Mouse (Mus musculus): Measurements from ENCODE around the gene Tie1. TPM values are rescaled to one million over a fixed set of nuclear protein-coding genes. Genes with fewer than 3 reads are reported as not detected.

The Tie1 gene
- 13.6 and 14.5 TPM in 2 replicates for polyA plus RNA-seq (2014; fragmentation: Nextera tagmentation; extraction: Ambion mirVana)

- DNase-seq (ENCODE audit: low spot score) (no peak), ATAC-seq (replicated peaks; ENCODE audit: low FRiP score) (0 out of 2 replicates have a peak, but pooled peaks have one; percentile 21)
- Histone ChIP-seq H3K27ac (ENCODE audit: low read depth, low read length) (no peak within 1 kb of the TSS), H3K9ac (ENCODE audit: low read length) (no peak within 1 kb of the TSS), H3K27me3 (ENCODE audit: control insufficient read depth, insufficient read depth, low read length) (no peaks in the 10 kb centered on the region), H3K36me3 (ENCODE audit: control insufficient read depth, insufficient read depth, low read length) (no peaks in the 10 kb centered on the region), H3K4me3 (ENCODE audit: low read depth, low read length) (no peak within 1 kb of the TSS), H3K4me2 (ENCODE audit: low read depth, low read length, severe bottlenecking) (no peak within 1 kb of the TSS), H3K9me3 (ENCODE audit: control insufficient read depth, low read length) (no peaks in the 10 kb centered on the region), H3K4me1 (replicated peaks; ENCODE audit: control insufficient read depth, insufficient read depth, low read length) (no peaks in the 10 kb centered on the region)
- 85% methylated on average over 8 of the region's 8 CpGs for WGBS
Measured at GRCm38 (mm10) chr4:118489717-118490132, at the start of gene Tie1. Tie1 (minus strand) TSS chr4:118490061.

GRCm38 (mm10) chr4:118537801-118538200 lies 47.9 kb upstream of the Tie1 start:
- no peaks in the 10 kb centered on the region for H3K4me1 ChIP-seq (replicated peaks; ENCODE audit: control insufficient read depth, insufficient read depth, low read length)
- ATAC-seq (replicated peaks; ENCODE audit: low FRiP score) (no peak), DNase-seq (ENCODE audit: low spot score) (no peak)
- no peaks in the 10 kb centered on the region for H3K9me3 ChIP-seq (ENCODE audit: control insufficient read depth, low read length)
- no peaks in the 10 kb centered on the region for H3K36me3 ChIP-seq (ENCODE audit: control insufficient read depth, insufficient read depth, low read length)
- H3K27me3 ChIP-seq (ENCODE audit: control insufficient read depth, insufficient read depth, low read length) = peaks cover 2% of the 10 kb centered on the region
- no peak overlapping the region for H3K9ac ChIP-seq (ENCODE audit: low read length)
- no peak overlapping the region for H3K4me3 ChIP-seq (ENCODE audit: low read depth, low read length)
- H3K27ac ChIP-seq (ENCODE audit: low read depth, low read length) = no peak overlapping the region
- no peak overlapping the region for H3K4me2 ChIP-seq (ENCODE audit: low read depth, low read length, severe bottlenecking)
- 46% methylated on average over 6 of the region's 6 CpGs for WGBS

DNA sequence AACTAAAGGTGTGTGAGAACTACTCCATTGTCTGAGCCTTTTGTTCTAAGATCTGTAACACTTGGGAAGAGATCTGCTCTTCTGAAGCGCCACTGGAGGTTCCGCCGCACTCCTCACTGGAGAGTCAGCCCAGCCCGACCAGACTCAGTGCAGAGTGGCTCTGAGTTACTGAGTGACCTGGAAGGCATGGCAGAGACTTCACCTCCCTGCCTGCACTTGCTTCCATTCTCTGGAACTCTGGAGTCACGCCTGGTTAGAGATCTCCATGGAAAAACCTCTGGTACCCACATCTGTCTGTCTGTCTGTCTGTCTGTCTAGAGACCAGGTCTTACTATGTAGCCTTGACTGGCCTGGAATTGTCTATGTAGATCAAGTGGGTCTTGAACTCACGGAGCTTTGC lies 45.7 kb upstream of the Tie1 start:
- no peak overlapping the region for H3K4me3 ChIP-seq (ENCODE audit: low read depth, low read length)
- H3K4me1 ChIP-seq (replicated peaks; ENCODE audit: control insufficient read depth, insufficient read depth, low read length) = no peaks in the 10 kb centered on the region; the same call in 1 of the 2 replicates
- no peak overlapping the region for H3K27ac ChIP-seq (ENCODE audit: low read depth, low read length)
- no peaks in the 10 kb centered on the region for H3K27me3 ChIP-seq (ENCODE audit: control insufficient read depth, insufficient read depth, low read length)
- no peaks in the 10 kb centered on the region for H3K36me3 ChIP-seq (ENCODE audit: control insufficient read depth, insufficient read depth, low read length)
- no peaks in the 10 kb centered on the region for H3K9me3 ChIP-seq (ENCODE audit: control insufficient read depth, low read length)
- no peak for DNase-seq (ENCODE audit: low spot score)
- H3K4me2 ChIP-seq (ENCODE audit: low read depth, low read length, severe bottlenecking) = no peak overlapping the region
- no peak overlapping the region for H3K9ac ChIP-seq (ENCODE audit: low read length)
- WGBS = 80% methylated on average over 6 of the region's 6 CpGs
- no peak for ATAC-seq (replicated peaks; ENCODE audit: low FRiP score)

GRCm38 (mm10) chr4:118533605-118534004 lies 43.7 kb upstream of the Tie1 start:
- 84% methylated on average over 7 of the region's 7 CpGs for WGBS
- no peak for ATAC-seq (replicated peaks; ENCODE audit: low FRiP score)
- DNase-seq (ENCODE audit: low spot score) = no peak

GRCm38 (mm10) chr4:118533156-118533555 lies 43.3 kb upstream of the Tie1 start:
- ATAC-seq (replicated peaks; ENCODE audit: low FRiP score) = no peak
- Histone ChIP-seq H3K36me3 (ENCODE audit: control insufficient read depth, insufficient read depth, low read length) (no peaks in the 10 kb centered on the region), H3K4me2 (ENCODE audit: low read depth, low read length, severe bottlenecking) (no peak overlapping the region), H3K4me1 (replicated peaks; ENCODE audit: control insufficient read depth, insufficient read depth, low read length) (no peaks in the 10 kb centered on the region; the same call in 1 of the 2 replicates), H3K27ac (ENCODE audit: low read depth, low read length) (no peak overlapping the region), H3K9me3 (ENCODE audit: control insufficient read depth, low read length) (no peaks in the 10 kb centered on the region), H3K4me3 (ENCODE audit: low read depth, low read length) (no peak overlapping the region), H3K27me3 (ENCODE audit: control insufficient read depth, insufficient read depth, low read length) (no peaks in the 10 kb centered on the region), H3K9ac (ENCODE audit: low read length) (no peak overlapping the region)
- 71% methylated on average over 3 of the region's 4 CpGs for WGBS
- no peak for DNase-seq (ENCODE audit: low spot score)

More at GRCm38 (mm10) chr4:118533605-118534004, 43.7 kb upstream of the Tie1 start:
- no peak overlapping the region for H3K4me3 ChIP-seq (ENCODE audit: low read depth, low read length)
- no peaks in the 10 kb centered on the region; the same call in 1 of the 2 replicates for H3K4me1 ChIP-seq (replicated peaks; ENCODE audit: control insufficient read depth, insufficient read depth, low read length)
- no peak overlapping the region for H3K9ac ChIP-seq (ENCODE audit: low read length)
- no peak overlapping the region for H3K4me2 ChIP-seq (ENCODE audit: low read depth, low read length, severe bottlenecking)
- H3K9me3 ChIP-seq (ENCODE audit: control insufficient read depth, low read length) = no peaks in the 10 kb centered on the region
- no peak overlapping the region for H3K27ac ChIP-seq (ENCODE audit: low read depth, low read length)
- no peaks in the 10 kb centered on the region for H3K27me3 ChIP-seq (ENCODE audit: control insufficient read depth, insufficient read depth, low read length)
- no peaks in the 10 kb centered on the region for H3K36me3 ChIP-seq (ENCODE audit: control insufficient read depth, insufficient read depth, low read length)

DNA sequence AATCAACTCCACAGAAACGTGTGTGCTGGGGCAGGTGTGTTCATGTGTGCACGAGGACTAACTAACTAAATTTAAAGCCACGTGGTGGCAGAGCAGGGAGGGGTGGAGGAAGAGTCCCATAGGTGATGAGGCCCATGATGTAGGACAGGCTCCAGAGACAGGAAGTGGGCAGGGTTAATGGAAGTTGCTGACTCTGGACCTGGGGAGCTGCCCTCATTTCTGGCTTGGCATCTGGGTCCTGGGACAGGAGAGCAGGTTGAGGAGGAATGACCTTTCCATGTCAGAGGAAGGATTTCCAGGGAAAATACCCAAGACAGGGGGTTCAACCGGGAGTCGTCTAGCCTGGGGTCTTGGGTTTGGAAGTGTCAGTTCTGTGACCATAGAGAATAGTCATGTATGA lies 42.8 kb upstream of the Tie1 start:
- WGBS = 81% methylated on average over 5 of the region's 5 CpGs
- no peaks in the 10 kb centered on the region for H3K27me3 ChIP-seq (ENCODE audit: control insufficient read depth, insufficient read depth, low read length)
- no peaks in the 10 kb centered on the region for H3K9me3 ChIP-seq (ENCODE audit: control insufficient read depth, low read length)
- no peak overlapping the region for H3K27ac ChIP-seq (ENCODE audit: low read depth, low read length)
- DNase-seq (ENCODE audit: low spot score) = no peak
- no peak overlapping the region for H3K4me3 ChIP-seq (ENCODE audit: low read depth, low read length)
- no peak overlapping the region for H3K9ac ChIP-seq (ENCODE audit: low read length)
- no peak overlapping the region for H3K4me2 ChIP-seq (ENCODE audit: low read depth, low read length, severe bottlenecking)
- H3K4me1 ChIP-seq (replicated peaks; ENCODE audit: control insufficient read depth, insufficient read depth, low read length) = no peaks in the 10 kb centered on the region; the same call in 1 of the 2 replicates
- no peak for ATAC-seq (replicated peaks; ENCODE audit: low FRiP score)
- H3K36me3 ChIP-seq (ENCODE audit: control insufficient read depth, insufficient read depth, low read length) = no peaks in the 10 kb centered on the region

DNA sequence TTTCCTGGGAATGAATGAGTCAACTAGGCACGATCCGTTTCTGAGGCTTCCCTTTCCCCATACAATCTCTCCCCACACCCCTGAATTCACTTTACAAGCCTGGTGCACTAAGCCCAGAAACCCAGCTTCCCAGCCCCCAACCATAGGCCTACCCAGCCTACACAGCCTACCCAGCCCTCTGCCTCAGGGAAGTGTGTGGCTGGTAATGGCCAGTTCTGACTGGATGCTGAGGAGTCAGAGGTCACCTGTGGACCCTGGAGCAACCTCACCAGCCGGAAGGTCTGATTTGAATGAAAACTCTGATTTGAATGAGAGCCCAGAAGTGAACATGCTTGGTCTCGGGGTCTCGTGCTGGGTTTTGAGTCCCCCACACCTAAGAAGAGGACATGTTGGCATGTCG lies 37.9 kb upstream of the Tie1 start:
- DNase-seq (ENCODE audit: low spot score) (no peak), ATAC-seq (replicated peaks; ENCODE audit: low FRiP score) (no peak)
- no peak overlapping the region for H3K9ac ChIP-seq (ENCODE audit: low read length)
- H3K9me3 ChIP-seq (ENCODE audit: control insufficient read depth, low read length) = no peaks in the 10 kb centered on the region
- no peak overlapping the region for H3K27ac ChIP-seq (ENCODE audit: low read depth, low read length)
- no peak overlapping the region for H3K4me2 ChIP-seq (ENCODE audit: low read depth, low read length, severe bottlenecking)
- no peaks in the 10 kb centered on the region; the same call in 1 of the 2 replicates for H3K4me1 ChIP-seq (replicated peaks; ENCODE audit: control insufficient read depth, insufficient read depth, low read length)
- no peaks in the 10 kb centered on the region for H3K36me3 ChIP-seq (ENCODE audit: control insufficient read depth, insufficient read depth, low read length)
- WGBS = 83% methylated on average over 6 of the region's 6 CpGs
- H3K27me3 ChIP-seq (ENCODE audit: control insufficient read depth, insufficient read depth, low read length) = no peaks in the 10 kb centered on the region
- no peak overlapping the region for H3K4me3 ChIP-seq (ENCODE audit: low read depth, low read length)

DNA sequence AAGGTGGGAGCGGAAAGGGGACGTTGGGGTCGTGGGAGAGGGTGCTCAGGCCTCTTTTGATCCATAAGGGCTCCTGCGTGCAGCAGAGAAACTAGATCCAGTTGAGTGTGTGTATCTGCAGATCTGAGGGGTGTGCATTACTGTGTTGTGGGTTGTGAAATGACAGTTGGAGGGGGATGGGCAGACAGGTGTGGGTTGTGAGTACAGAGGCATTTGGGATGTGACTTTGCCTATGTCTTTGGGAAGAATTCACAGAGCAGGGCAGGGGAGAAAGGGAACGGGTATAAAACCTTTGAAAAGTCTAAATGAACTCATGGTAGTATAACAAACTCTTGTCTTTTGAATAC lies 37.4 kb upstream of the Tie1 start:
- Histone ChIP-seq H3K4me2 (ENCODE audit: low read depth, low read length, severe bottlenecking) (no peak overlapping the region), H3K9ac (ENCODE audit: low read length) (no peak overlapping the region), H3K27ac (ENCODE audit: low read depth, low read length) (no peak overlapping the region), H3K36me3 (ENCODE audit: control insufficient read depth, insufficient read depth, low read length) (no peaks in the 10 kb centered on the region), H3K4me1 (replicated peaks; ENCODE audit: control insufficient read depth, insufficient read depth, low read length) (no peaks in the 10 kb centered on the region; the same call in 1 of the 2 replicates), H3K27me3 (ENCODE audit: control insufficient read depth, insufficient read depth, low read length) (no peaks in the 10 kb centered on the region), H3K4me3 (ENCODE audit: low read depth, low read length) (no peak overlapping the region), H3K9me3 (ENCODE audit: control insufficient read depth, low read length) (no peaks in the 10 kb centered on the region)
- 39% methylated on average over 5 of the region's 5 CpGs for WGBS
- DNase-seq (ENCODE audit: low spot score) (no peak), ATAC-seq (replicated peaks; ENCODE audit: low FRiP score) (no peak)
